Mouse (Mus musculus): ENCODE results near the gene Capn2. TPM values are rescaled to one million over a fixed set of nuclear protein-coding genes. Genes with fewer than 3 reads are reported as not detected.

The Capn2 gene
- 133 TPM for polyA plus RNA-seq (2017; shearing (Covaris generic))

DNA sequence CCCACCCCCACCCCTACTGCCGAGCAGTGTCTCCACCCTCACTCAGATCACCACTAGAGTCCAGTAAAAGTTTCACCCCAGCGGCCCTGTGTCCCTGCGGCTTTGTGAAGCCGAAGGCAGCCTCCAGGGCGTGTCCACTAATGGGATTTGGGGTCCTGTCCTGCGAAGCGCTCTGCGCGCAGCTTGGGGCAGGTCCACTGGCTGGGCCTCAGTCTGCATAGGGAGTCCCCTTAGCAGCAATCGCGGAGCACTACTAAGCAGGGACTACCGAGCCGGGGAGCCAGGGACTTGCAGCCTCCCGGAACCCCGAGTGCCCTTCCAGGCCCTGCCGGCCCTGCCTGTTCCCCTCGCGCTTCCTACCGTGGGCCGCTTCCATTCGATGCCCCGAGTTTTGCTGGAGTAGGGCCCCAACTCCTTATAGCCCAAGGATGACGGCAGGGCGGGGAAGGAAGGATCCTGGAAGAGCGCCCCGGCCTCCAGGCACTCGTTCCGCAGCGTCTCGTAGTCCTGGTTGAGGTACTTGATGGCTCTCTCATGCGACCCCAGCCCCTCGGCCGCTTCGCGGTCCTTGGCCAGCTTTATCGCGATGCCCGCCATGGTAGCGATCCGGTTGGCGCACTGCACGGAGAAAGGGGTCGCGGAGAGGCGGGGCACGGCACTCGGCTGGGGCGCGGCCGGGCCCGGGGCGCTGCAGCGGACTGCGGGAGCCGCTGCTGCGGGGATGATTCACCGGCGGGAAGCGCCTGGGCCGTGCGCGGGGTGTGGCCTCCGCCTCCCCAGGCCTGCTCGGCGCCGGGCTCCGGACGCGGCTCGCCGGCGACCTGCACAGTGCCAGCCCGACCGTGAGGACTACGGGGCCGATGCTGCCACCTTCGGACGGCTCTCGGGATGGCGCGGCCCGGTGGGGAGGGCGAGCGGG lies at the start of gene Capn2:
Capn2 (minus strand) TSS at position 851 of the 919 bp plus-strand sequence.

DNA sequence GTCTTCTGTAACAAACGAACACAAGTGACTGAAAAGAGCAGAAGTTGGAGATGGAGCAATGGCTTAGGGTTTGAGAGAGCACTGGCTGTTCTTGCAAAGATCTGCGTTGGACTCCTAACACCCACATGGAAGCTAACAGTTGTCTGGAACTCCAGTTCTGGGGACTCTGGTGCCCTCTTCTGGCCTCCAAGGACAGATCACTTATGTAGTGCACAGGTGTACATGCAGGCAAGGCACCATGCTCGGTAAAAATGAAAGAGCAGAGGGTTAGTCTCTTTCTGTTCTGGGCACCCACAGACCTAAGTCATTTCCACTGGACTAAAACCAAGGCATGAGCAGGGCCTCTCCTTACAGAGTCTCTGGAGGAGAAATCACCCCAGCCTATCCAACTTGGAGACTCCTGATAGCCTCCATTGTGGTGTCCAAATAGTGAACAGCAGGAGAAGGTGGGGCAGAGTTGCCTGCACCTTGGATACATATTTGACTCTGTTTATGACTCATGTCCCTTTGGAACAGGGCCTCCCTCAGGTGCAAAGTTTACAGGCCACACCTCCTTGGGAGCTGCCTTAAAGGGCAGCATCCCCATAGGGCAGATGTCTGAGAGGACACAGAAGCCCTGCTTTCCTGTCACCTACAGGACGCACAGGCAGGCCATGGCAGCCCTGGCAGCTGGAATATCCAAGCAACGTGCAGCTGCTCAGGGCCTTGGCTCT lies 47.2 kb upstream of the Capn2 start, which contains the start of gene Capn8:
Capn8 (plus strand) TSS at position 600 of the 713 bp plus-strand sequence.

Other genes with a start within 250 kb of the Capn2 start
- gene Degs1, start 234.8 kb downstream of the Capn2 start, polyA plus RNA-seq (2017; shearing (Covaris generic)), result 129 TPM
- gene Fbxo28, start 176.0 kb downstream of the Capn2 start, polyA plus RNA-seq (2017; shearing (Covaris generic)), result 58.4 TPM
- gene Trp53bp2, start 108.4 kb downstream of the Capn2 start, polyA plus RNA-seq (2017; shearing (Covaris generic)), result 25.7 TPM
- gene Capn8, start 47.4 kb upstream of the Capn2 start, polyA plus RNA-seq (2017; shearing (Covaris generic)), result not detected
- not detected for gene Ccdc185, start 231.6 kb upstream of the Capn2 start, polyA plus RNA-seq (2017; shearing (Covaris generic))
- gene Susd4, start 246.3 kb upstream of the Capn2 start, polyA plus RNA-seq (2017; shearing (Covaris generic)), result 2.6 TPM